Mouse (Mus musculus) neural tube, postnatal 0 days (tissue): ENCODE measurements around the gene Lrrc57. TPM values are rescaled to one million over a fixed set of nuclear protein-coding genes. Genes with fewer than 3 reads are reported as not detected.

Source experiments
- polyA plus RNA-seq: library from polyadenylated mRNA; unstranded; fragments of >200 nt; fragmentation: Nextera tagmentation; extraction: Ambion mirVana; gene quantifications from 2 replicates; pipeline ENCODE4 v1.2.1, GENCODE M21; 2015

Gene Lrrc57
- polyA plus RNA-seq, result 30.7 and 31.3 TPM in 2 replicates

GRCm38 (mm10) chr2:120608830-120609723 lies at the start of gene Lrrc57, which contains the start of gene Haus2:
Gene Lrrc57 (minus strand): TSS chr2:120609520.
Gene Haus2 (plus strand): TSS chr2:120609383.

GRCm38 (mm10) chr2:120628886-120629735 lies 19.8 kb upstream of the Lrrc57 start, which contains the start of gene Stard9:
Gene Stard9 (plus strand): TSS chr2:120629121.

GRCm38 (mm10) chr2:120566886-120567797 lies 42.2 kb downstream of the Lrrc57 start, which contains the start of gene Snap23:
Gene Snap23 (plus strand): TSS chr2:120567671.

GRCm38 (mm10) chr2:120563235-120563990 lies 45.9 kb downstream of the Lrrc57 start, which contains the start of gene Zfp106:
Gene Zfp106 (minus strand): TSS chr2:120563843.

Other genes starting within 250 kb of the Lrrc57 start
- 7.3 and 12.4 TPM in 2 replicates for gene Ganc, start 205.6 kb downstream of the Lrrc57 start, polyA plus RNA-seq
- gene Tmem87a, start 205.4 kb downstream of the Lrrc57 start, polyA plus RNA-seq, result 6.5 and 7.7 TPM in 2 replicates
- 0.58 and 0.62 TPM in 2 replicates for gene Capn3, start 153.5 kb downstream of the Lrrc57 start, polyA plus RNA-seq
- gene Zfp106, start 45.7 kb downstream of the Lrrc57 start, polyA plus RNA-seq, result 30.8 and 32.0 TPM in 2 replicates
- gene Snap23, start 41.8 kb downstream of the Lrrc57 start, polyA plus RNA-seq, result 11.7 and 14.6 TPM in 2 replicates
- gene Haus2, start 137 bp downstream of the Lrrc57 start, polyA plus RNA-seq, result 29.2 and 29.4 TPM in 2 replicates
- 3.3 and 4.1 TPM in 2 replicates for gene Stard9, start 19.6 kb upstream of the Lrrc57 start, polyA plus RNA-seq
- gene Cdan1, start 240.6 kb upstream of the Lrrc57 start, polyA plus RNA-seq, result 5.9 and 6.7 TPM in 2 replicates
- 13.2 and 13.5 TPM in 2 replicates for gene Ttbk2, start 241.1 kb upstream of the Lrrc57 start, polyA plus RNA-seq